Mouse (Mus musculus) E14TG2a.4 (cell line): ENCODE data around the gene Gm49776.

Experiments used
- CTCF ChIP-seq: conservative IDR thresholded peaks from 2 replicates; pipeline ENCODE4 v1.5.1; 2014; ENCODE audit warnings: low read length
- NANOG ChIP-seq: IDR thresholded peaks from 2 replicates; pipeline ENCODE4 v1.6.1; 2014; ENCODE audit warnings: borderline replicate concordance, low read length, mixed read lengths
- POU5F1 ChIP-seq: IDR thresholded peaks from 2 replicates; pipeline ENCODE4 v1.6.1; 2014; ENCODE audit warnings: low read length, borderline replicate concordance

DNA sequence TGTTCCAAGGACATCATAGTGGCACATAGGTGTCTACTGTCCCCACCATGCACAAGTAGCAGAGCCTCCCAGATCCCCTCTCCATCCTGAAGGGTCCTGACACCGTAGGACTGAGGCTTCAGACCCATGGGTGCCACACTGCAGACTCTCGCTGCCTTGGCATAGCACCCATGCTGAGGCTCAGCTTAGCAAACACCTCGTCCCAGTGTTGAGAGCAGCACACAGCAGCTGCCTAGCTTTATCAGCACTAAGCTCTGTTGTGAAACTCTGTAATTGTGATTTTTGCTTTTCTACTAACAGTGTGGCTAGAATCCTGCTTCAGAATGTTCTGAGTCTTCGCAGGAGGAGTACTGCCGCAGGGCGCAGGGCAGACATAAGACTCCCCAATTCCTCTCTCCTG, 60.2 kb downstream of the Gm49776 start:
- TF ChIP-seq CTCF (no peak), POU5F1 (no peak), NANOG (no peak)
